Mouse (Mus musculus) lung, embryonic 16.5 days (tissue): ENCODE data around the gene Bcl7c. TPM values are rescaled to one million over a fixed set of nuclear protein-coding genes. Genes with fewer than 3 reads are reported as not detected.
"Not testable (repeated sequence)": the region's sequence is repeated elsewhere in the genome, so short reads cannot be mapped to it uniquely, and the experiment has no call there.

Source experiments
- ATAC-seq: fragments of 200-750 bp; cut with Nextera tagmentation; 2 replicates; pipeline ENCODE4 v1.8.0; 2017; ENCODE audit warnings: low read depth, mild to moderate bottlenecking, moderate library complexity
- H3K27ac ChIP-seq: fragments of 300-500 bp; sonication (generic); 2 replicates; pipeline ENCODE4 v1.5.1; 2014; ENCODE audit warnings: mild to moderate bottlenecking, control low read depth, low read length
- H3K27me3 ChIP-seq: fragments of 300-500 bp; sonication (generic); 2 replicates; pipeline ENCODE4 v1.6.1; 2014; ENCODE audit warnings: low read depth, low read length, mixed read lengths; ENCODE audit not compliant: control insufficient read depth, insufficient read depth
- H3K36me3 ChIP-seq: fragments of 300-500 bp; sonication (generic); 2 replicates; pipeline ENCODE4 v1.6.1; 2014; ENCODE audit warnings: low read length; ENCODE audit not compliant: control insufficient read depth, insufficient read depth
- H3K4me1 ChIP-seq: fragments of 300-500 bp; sonication (generic); replicated peaks from 2 replicates; pipeline ENCODE4 v1.6.1; 2014; ENCODE audit warnings: low read length, mixed read lengths; ENCODE audit not compliant: control insufficient read depth, insufficient read depth
- H3K4me2 ChIP-seq: fragments of 300-500 bp; sonication (generic); 2 replicates; pipeline ENCODE4 v1.6.1; 2014; ENCODE audit warnings: low read depth, low read length, control low read depth
- H3K4me3 ChIP-seq: fragments of 300-500 bp; sonication (generic); 2 replicates; pipeline ENCODE4 v1.5.1; 2014; ENCODE audit warnings: mild to moderate bottlenecking, low read length, control low read depth
- H3K9ac ChIP-seq: fragments of 300-500 bp; sonication (generic); 2 replicates; pipeline ENCODE4 v1.6.1; 2014; ENCODE audit warnings: low read length, control low read depth
- H3K9me3 ChIP-seq: fragments of 300-500 bp; sonication (generic); 2 replicates; pipeline ENCODE4 v1.6.1; 2016; ENCODE audit warnings: low read length; ENCODE audit not compliant: control insufficient read depth
- WGBS: fragments of 180-500 bp; shearing (Covaris S2); extraction: QIAGEN DNeasy Blood & Tissue Kit; methylation state at CpG from one replicate; pipeline ENCODE4 v1.1.7; 2014; 5-methylcytosine and 5-hydroxymethylcytosine counted together
- polyA plus RNA-seq: library from polyadenylated mRNA; unstranded; fragments of >200 nt; fragmentation: Nextera tagmentation; extraction: Ambion mirVana; gene quantifications from 2 replicates; pipeline ENCODE4 v1.2.1, GENCODE M21; 2015

The Bcl7c gene
- polyA plus RNA-seq, 1 experiment from 2014 or later, result 46.1 TPM

DNA sequence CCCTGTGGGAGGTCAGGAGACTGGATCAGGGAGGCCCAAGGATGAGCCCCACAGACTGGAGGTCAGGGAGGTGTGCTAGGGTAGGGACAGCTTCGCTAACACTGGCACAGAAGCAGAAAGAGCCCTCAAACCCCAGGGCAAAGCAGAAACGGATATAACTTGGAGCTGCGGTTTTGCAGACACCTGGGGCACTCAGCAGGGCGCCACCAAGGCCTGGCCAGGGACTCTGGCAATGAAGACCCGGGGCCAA lies 851 bp downstream of the Bcl7c start:
- Histone ChIP-seq H3K36me3 (peaks cover 15% of the 10 kb centered on the region), H3K27ac (peak overlapping the region; percentile 99), H3K4me1 (peaks cover 29% of the 10 kb centered on the region), H3K9ac (peak overlapping the region; percentile 87), H3K27me3 (no peaks in the 10 kb centered on the region), H3K9me3 (no peaks in the 10 kb centered on the region; the same call in 1 of the 2 replicates), H3K4me3 (peak overlapping the region; percentile 81), H3K4me2 (peak overlapping the region; percentile 92)
- no peak for ATAC-seq
- 0% methylated on average over 5 of the region's 5 CpGs for WGBS

GRCm38 (mm10) chr7:127707045-127707956 lies 1.4 kb downstream of the Bcl7c start:
- ATAC-seq, result 0 out of 2 replicates have a peak, but pooled peaks have one; percentile 0
- H3K4me2 ChIP-seq, result peak overlapping the region; percentile 92

DNA sequence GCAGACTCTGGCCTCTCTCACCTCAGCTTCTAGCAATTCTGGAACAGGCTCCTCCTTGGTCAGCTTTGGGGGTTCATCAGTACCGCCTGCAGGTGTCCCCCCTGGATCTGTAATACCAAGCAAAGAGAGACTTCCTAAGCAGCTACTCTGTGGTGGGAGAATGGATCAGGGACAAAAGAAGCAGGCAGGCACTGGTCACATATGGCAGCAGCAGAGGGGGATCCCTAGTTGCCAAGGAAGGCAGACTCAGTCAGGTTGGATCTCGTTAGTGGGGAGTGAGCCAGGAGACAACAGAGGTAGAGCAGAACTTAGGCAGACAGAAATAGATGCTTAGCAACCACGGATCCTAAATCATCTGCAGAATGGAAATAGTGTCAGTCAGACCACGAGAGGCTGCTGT lies 3.0 kb downstream of the Bcl7c start:
- no peak for ATAC-seq
- Histone ChIP-seq H3K4me1 (peaks cover 18% of the 10 kb centered on the region), H3K27ac (no peak overlapping the region), H3K36me3 (peaks cover 16% of the 10 kb centered on the region), H3K4me2 (no peak overlapping the region), H3K9me3 (no peaks in the 10 kb centered on the region; the same call in 1 of the 2 replicates), H3K27me3 (no peaks in the 10 kb centered on the region), H3K9ac (no peak overlapping the region), H3K4me3 (no peak overlapping the region)
- 69% methylated on average over 4 of the region's 4 CpGs for WGBS

More at GRCm38 (mm10) chr7:127707045-127707956, 1.4 kb downstream of the Bcl7c start:
- H3K27ac ChIP-seq, result peak overlapping the region; percentile 99
- H3K4me1 ChIP-seq, result peaks cover 28% of the 10 kb centered on the region
- H3K36me3 ChIP-seq, result peaks cover 16% of the 10 kb centered on the region
- peak overlapping the region; percentile 81 for H3K4me3 ChIP-seq
- no peaks in the 10 kb centered on the region; the same call in 1 of the 2 replicates for H3K9me3 ChIP-seq
- 28% methylated on average over 22 of the region's 22 CpGs for WGBS
- H3K9ac ChIP-seq, result peak overlapping the region; percentile 87
- no peaks in the 10 kb centered on the region for H3K27me3 ChIP-seq

GRCm38 (mm10) chr7:127704598-127704997 lies 4.1 kb downstream of the Bcl7c start:
- 78% methylated on average over 6 of the region's 6 CpGs for WGBS
- no peak overlapping the region for H3K9ac ChIP-seq
- H3K4me3 ChIP-seq, result no peak overlapping the region
- H3K27me3 ChIP-seq, result no peaks in the 10 kb centered on the region
- peaks cover 18% of the 10 kb centered on the region for H3K4me1 ChIP-seq
- H3K27ac ChIP-seq, result no peak overlapping the region
- ATAC-seq, result no peak
- no peak overlapping the region for H3K4me2 ChIP-seq
- H3K36me3 ChIP-seq, result peaks cover 16% of the 10 kb centered on the region
- H3K9me3 ChIP-seq, result no peaks in the 10 kb centered on the region; the same call in 1 of the 2 replicates

GRCm38 (mm10) chr7:127703561-127704178 lies 5.1 kb downstream of the Bcl7c start:
- H3K4me1 ChIP-seq, result peaks cover 12% of the 10 kb centered on the region
- peaks cover 19% of the 10 kb centered on the region for H3K36me3 ChIP-seq
- no peaks in the 10 kb centered on the region for H3K27me3 ChIP-seq
- no peak overlapping the region for H3K9ac ChIP-seq
- no peak overlapping the region for H3K4me3 ChIP-seq
- H3K27ac ChIP-seq, result no peak overlapping the region
- ATAC-seq, result no peak
- 86% methylated on average over 8 of the region's 8 CpGs for WGBS
- H3K9me3 ChIP-seq, result no peaks in the 10 kb centered on the region; the same call in 1 of the 2 replicates
- no peak overlapping the region for H3K4me2 ChIP-seq

DNA sequence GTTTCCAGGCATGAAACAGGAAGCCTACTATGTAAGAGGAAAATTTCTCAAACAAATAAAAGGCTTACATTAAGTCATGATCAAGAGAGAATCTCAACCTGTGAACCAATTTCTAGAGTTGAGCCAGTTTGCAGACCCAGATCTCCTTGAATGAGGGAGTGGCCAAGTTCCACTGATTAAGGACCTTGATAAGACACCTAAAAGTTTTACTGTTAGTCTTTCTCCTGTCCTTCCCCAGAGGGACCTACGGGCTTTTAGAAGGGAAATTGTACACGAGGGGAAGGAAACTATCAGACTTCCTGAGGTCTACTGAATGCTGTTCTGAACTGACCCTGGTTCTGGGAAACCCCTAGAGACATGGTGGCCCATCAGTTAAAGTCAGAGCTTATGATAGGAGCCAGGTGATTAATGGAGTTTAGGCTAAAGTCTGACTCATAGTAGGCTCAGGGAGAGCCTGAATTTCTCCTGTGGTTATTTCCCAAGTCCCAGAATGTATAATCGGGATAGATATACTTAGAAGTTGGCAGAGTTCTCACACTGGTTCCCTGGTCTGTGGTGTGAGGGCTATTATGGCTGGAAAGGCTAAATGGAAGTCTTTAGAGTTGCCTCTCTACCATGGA lies 7.9 kb downstream of the Bcl7c start:
- Histone ChIP-seq H3K27ac (no peak overlapping the region), H3K4me1 (no peaks in the 10 kb centered on the region), H3K36me3 (peaks cover 19% of the 10 kb centered on the region), H3K9me3 (no peaks in the 10 kb centered on the region; the same call in 1 of the 2 replicates), H3K4me2 (no peak overlapping the region), H3K27me3 (no peaks in the 10 kb centered on the region), H3K9ac (no peak overlapping the region), H3K4me3 (no peak overlapping the region)
- no peak for ATAC-seq
- 61% methylated on average over 3 of the region's 3 CpGs for WGBS

GRCm38 (mm10) chr7:127698986-127699385 lies 9.7 kb downstream of the Bcl7c start:
- H3K4me1 ChIP-seq, result no peaks in the 10 kb centered on the region
- no peak overlapping the region for H3K27ac ChIP-seq
- H3K36me3 ChIP-seq, result peaks cover 13% of the 10 kb centered on the region
- WGBS, result 69% methylated on average over 6 of the region's 6 CpGs
- H3K4me3 ChIP-seq, result no peak overlapping the region
- no peaks in the 10 kb centered on the region for H3K27me3 ChIP-seq
- no peak for ATAC-seq
- no peak overlapping the region for H3K4me2 ChIP-seq
- no peaks in the 10 kb centered on the region; the same call in 1 of the 2 replicates for H3K9me3 ChIP-seq
- no peak overlapping the region for H3K9ac ChIP-seq

DNA sequence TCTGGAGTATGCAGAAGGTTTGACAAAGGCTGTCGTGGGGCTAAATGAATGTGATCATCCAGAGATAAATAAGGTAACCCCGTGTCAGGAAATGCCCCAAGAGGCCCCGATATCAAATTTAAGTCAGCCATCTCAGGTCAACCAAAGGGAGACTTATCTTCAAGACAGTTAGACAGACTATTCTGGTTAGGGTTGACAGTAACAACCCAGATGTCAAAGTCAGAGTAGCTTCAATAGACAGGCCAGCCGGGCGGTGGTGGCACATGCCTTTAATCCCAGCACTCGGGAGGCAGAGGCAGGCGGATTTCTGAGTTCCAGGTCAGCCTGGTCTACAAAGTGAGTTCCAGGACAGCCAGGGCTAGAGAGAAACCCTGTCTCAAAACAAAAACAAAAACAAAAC lies 15.0 kb downstream of the Bcl7c start:
- not testable (repeated sequence) for H3K27me3 ChIP-seq, H3K4me3 ChIP-seq, H3K4me2 ChIP-seq, H3K9me3 ChIP-seq, ATAC-seq, H3K9ac ChIP-seq, H3K36me3 ChIP-seq, H3K4me1 ChIP-seq, H3K27ac ChIP-seq
- WGBS, result 84% methylated on average over 7 of the region's 7 CpGs

- H3K36me3 ChIP-seq, result no peaks in the 10 kb centered on the region
- H3K27me3 ChIP-seq, result no peaks in the 10 kb centered on the region
- H3K9ac ChIP-seq, result no peak overlapping the region
- WGBS, result 95% methylated on average over 8 of the region's 8 CpGs
- H3K27ac ChIP-seq, result no peak overlapping the region
- ATAC-seq, result no peak
- H3K4me3 ChIP-seq, result no peak overlapping the region
- H3K9me3 ChIP-seq, result no peaks in the 10 kb centered on the region
- peaks cover 7% of the 10 kb centered on the region for H3K4me1 ChIP-seq
- no peak overlapping the region for H3K4me2 ChIP-seq
These were observed 15.4 kb downstream of the Bcl7c start for GRCm38 (mm10) chr7:127693290-127693689.
